Mouse (Mus musculus) intestine, embryonic 16.5 days (tissue): Measurements from ENCODE around the gene Lefty1. TPM values are rescaled to one million over a fixed set of nuclear protein-coding genes. Genes with fewer than 3 reads are reported as not detected.
A peak's percentile ranks its signal among the peaks of the same experiment; 100 is the strongest.

Source experiments
- ATAC-seq: fragments of 200-750 bp; cut with Nextera tagmentation; 2 replicates; pipeline ENCODE4 v1.8.0; 2017; ENCODE audit warnings: moderate TSS enrichment, moderate library complexity
- H3K27ac ChIP-seq: fragments of 300-500 bp; sonication (generic); 2 replicates; pipeline ENCODE4 v1.5.1; 2014; ENCODE audit warnings: mild to moderate bottlenecking, low read length
- H3K27me3 ChIP-seq: fragments of 300-500 bp; sonication (generic); replicated peaks from 2 replicates; pipeline ENCODE4 v1.6.1; 2014; ENCODE audit warnings: low read length, control low read depth, mixed read lengths; ENCODE audit not compliant: control insufficient read depth, insufficient read depth
- H3K36me3 ChIP-seq: fragments of 300-500 bp; sonication (generic); 2 replicates; pipeline ENCODE4 v1.6.1; 2014; ENCODE audit warnings: low read length, control low read depth; ENCODE audit not compliant: control insufficient read depth, insufficient read depth
- H3K4me1 ChIP-seq: fragments of 300-500 bp; sonication (generic); 2 replicates; pipeline ENCODE4 v1.6.1; 2014; ENCODE audit warnings: low read length, control low read depth, mixed read lengths; ENCODE audit not compliant: control insufficient read depth, insufficient read depth
- H3K4me2 ChIP-seq: fragments of 300-500 bp; sonication (generic); 2 replicates; pipeline ENCODE4 v1.6.1; 2014; ENCODE audit warnings: low read depth, low read length, control low read depth
- H3K4me3 ChIP-seq: fragments of 300-500 bp; sonication (generic); 2 replicates; pipeline ENCODE4 v1.5.1; 2014; ENCODE audit warnings: mild to moderate bottlenecking, low read length
- H3K9ac ChIP-seq: fragments of 300-500 bp; sonication (generic); 2 replicates; pipeline ENCODE4 v1.6.1; 2014; ENCODE audit warnings: low read depth, low read length
- H3K9me3 ChIP-seq: fragments of 300-500 bp; sonication (generic); 2 replicates; pipeline ENCODE4 v1.6.1; 2016; ENCODE audit warnings: low read length, control low read depth; ENCODE audit not compliant: control insufficient read depth
- WGBS: fragments of 180-500 bp; shearing (Covaris S2); extraction: QIAGEN DNeasy Blood & Tissue Kit; methylation state at CpG from one replicate; pipeline ENCODE4 v1.1.7; 2014; 5-methylcytosine and 5-hydroxymethylcytosine counted together
- polyA plus RNA-seq: library from polyadenylated mRNA; unstranded; fragments of >200 nt; fragmentation: Nextera tagmentation; extraction: Ambion mirVana; gene quantifications from 2 replicates; pipeline ENCODE4 v1.2.1, GENCODE M21; 2015

Lefty1 gene
- polyA plus RNA-seq, 1 experiment from 2014 or later, result 1.8 TPM

GRCm38 (mm10) chr1:180986701-180987100 is 51.9 kb downstream of the Lefty1 start:
- Histone ChIP-seq H3K27ac (no peak overlapping the region), H3K27me3 (no peaks in the 10 kb centered on the region), H3K4me2 (no peak overlapping the region), H3K36me3 (no peaks in the 10 kb centered on the region), H3K4me3 (no peak overlapping the region), H3K9me3 (no peaks in the 10 kb centered on the region), H3K9ac (no peak overlapping the region), H3K4me1 (no peaks in the 10 kb centered on the region)
- ATAC-seq, result no peak
- WGBS, result 92% methylated on average over 8 of the region's 8 CpGs

- no peaks in the 10 kb centered on the region for H3K27me3 ChIP-seq
- H3K36me3 ChIP-seq, result no peaks in the 10 kb centered on the region
- H3K4me1 ChIP-seq, result no peaks in the 10 kb centered on the region
- no peak overlapping the region for H3K9ac ChIP-seq
- 3% methylated on average over 9 of the region's 9 CpGs for WGBS
- no peak overlapping the region for H3K4me3 ChIP-seq
- ATAC-seq, result 0 out of 2 replicates have a peak, but pooled peaks have one; percentile 13
- no peak overlapping the region for H3K27ac ChIP-seq
- no peak overlapping the region for H3K4me2 ChIP-seq
- H3K9me3 ChIP-seq, result no peaks in the 10 kb centered on the region
Measured at GRCm38 (mm10) chr1:180987759-180988158, 52.9 kb downstream of the Lefty1 start.

Other genes starting within 250 kb of the Lefty1 start
- 0.05 and 0.10 TPM in 2 replicates for gene Mixl1, start 238.0 kb upstream of the Lefty1 start, polyA plus RNA-seq
- gene Acbd3, start 209.0 kb upstream of the Lefty1 start, polyA plus RNA-seq, result 17.1 and 17.5 TPM in 2 replicates
- gene H3f3a, start 121.1 kb upstream of the Lefty1 start, polyA plus RNA-seq, result 1,661 and 1,810 TPM in 2 replicates
- 28.3 and 30.8 TPM in 2 replicates for gene Sde2, start 83.9 kb upstream of the Lefty1 start, polyA plus RNA-seq
- gene Lefty2, start 41.9 kb upstream of the Lefty1 start, polyA plus RNA-seq, result 0.05 TPM in 1 of 2 replicates, not detected in the other
- 63.8 and 73.2 TPM in 2 replicates for gene Pycr2, start 30.7 kb upstream of the Lefty1 start, polyA plus RNA-seq
- gene Tmem63a, start 7.3 kb downstream of the Lefty1 start, polyA plus RNA-seq, result 14.9 and 16.2 TPM in 2 replicates
- 3.3 and 4.4 TPM in 2 replicates for gene Ephx1, start 85.9 kb downstream of the Lefty1 start, polyA plus RNA-seq
- gene 9130409I23Rik, start 116.2 kb downstream of the Lefty1 start, polyA plus RNA-seq, result not detected in 2 replicates
- gene Nvl, start 209.2 kb downstream of the Lefty1 start, polyA plus RNA-seq, result 18.5 and 18.9 TPM in 2 replicates
- gene Cnih4, start 209.7 kb downstream of the Lefty1 start, polyA plus RNA-seq, result 136 and 142 TPM in 2 replicates